Mouse (Mus musculus) A20 (cell line): Measurements from ENCODE around the gene Rnf225.
"Not testable (repeated sequence)": the region's sequence is repeated elsewhere in the genome, so short reads cannot be mapped to it uniquely, and the experiment has no call there.

Experiments used
- DNase-seq: peaks from one replicate; pipeline ENCODE4 v3.0.0-alpha.2; 2011; ENCODE audit warnings: low read depth, low spot score

Gene Rnf225

DNA sequence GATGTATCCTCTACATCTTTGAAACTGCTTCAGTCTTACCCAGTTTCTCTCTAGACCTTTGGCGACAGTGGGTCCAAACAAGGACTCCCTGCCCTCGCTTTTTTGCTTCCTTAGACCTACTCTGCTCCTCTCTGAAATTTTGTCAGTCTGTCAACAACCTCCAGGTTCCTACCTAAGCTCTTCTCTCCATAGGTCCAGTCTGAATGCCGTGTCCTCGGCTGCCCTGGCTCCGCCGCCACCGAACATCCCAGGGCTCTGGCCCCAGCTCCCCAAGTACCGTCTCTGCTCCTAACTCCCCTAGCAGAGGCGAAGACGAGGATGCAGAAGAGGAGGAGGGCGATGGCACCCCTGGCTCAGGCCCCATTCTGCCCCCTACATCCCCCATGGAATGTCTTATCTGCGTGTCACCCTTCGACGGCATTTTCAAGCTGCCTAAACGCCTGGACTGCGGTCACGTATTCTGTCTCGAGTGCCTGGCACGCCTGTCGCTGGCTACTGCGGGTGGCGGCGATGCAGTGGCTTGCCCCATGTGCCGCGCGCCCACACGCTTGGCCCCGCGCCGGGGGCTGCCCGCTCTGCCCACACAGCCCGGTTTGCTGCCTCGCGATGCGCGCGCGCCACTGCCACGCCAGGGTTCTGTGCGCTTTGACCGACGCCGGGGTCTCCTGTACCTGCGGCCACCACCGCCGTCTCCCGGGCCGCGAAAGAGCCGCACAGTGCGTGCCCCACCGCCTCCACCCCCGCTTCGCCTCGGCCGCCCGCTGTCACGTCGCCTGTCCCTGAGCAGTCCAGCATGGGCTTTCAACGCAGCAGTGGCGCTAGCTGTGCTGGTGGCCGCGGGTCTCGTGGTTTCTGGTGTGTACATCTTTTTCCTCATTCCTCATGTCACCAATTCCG lies 725 bp downstream of the Rnf225 start:
- DNase-seq: peak; percentile 24

DNA sequence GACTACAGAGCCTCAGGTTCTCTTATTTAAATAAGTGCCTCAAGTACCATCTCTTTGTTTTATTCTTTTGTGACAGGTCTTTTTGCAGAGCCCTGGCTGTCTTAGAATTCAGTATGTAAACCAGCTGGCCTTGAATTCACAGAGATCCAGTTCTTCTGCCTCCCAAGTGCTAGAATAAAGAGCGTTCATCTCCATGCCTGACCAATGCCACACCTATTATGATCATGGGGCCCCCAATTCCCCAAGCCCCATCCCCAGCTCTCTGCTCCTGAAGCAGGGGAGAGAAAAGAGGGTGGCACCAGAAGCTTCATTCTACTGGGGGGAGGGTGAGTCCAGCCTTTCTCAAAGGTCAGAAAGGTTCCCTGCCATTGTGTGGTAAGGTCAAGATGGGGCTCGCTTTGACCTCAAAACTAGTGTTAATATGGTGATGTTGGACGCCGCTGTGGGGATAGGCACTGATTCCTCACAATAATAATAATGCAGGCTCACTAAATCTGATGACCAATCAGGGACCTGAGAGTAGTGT lies 6.5 kb downstream of the Rnf225 start:
- no peak for DNase-seq

DNA sequence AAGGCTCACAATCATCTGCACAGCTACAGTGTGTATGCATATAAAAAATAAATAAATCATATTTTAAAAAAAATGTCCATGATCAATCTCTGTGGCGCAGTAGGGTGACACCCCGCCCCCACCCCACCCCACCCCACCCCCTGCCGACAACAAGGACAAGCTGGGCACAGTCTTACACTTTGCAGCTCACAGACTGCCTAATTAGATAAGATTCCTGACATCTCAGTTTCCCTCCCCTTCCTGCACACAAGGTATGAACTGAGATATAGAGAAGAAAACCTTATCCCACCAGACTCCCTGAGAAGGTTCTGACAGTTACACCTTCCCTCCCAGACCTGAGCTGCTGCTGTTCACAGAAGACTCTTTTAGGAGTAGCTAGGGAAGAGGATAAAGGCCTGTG lies 7.6 kb downstream of the Rnf225 start:
- no peak for DNase-seq

DNA sequence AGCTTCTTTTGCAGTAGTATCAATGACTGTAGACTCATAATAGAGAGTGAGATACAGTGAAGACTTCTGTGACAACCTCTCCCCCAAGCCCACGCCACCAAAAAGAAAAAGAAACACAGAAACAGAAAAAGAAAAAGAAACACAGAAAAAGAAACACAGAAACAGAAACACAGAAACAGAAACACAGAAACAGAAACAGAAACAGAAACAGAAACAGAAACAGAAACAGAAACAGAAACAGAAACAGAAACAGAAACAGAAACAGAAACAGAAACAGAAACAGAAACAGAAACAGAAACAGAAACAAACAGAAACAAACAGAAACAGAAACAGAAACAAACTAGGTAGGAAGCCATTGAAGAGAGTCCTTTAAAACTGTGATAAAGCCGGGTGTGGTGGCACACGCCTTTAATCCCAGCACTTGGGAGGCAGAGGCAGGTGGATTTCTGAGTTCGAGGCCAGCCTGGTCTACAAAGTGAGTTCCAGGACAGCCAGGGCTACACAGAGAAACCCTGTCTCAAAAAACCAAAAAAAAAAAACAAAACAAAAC lies 10.1 kb downstream of the Rnf225 start:
- DNase-seq: not testable (repeated sequence)

DNA sequence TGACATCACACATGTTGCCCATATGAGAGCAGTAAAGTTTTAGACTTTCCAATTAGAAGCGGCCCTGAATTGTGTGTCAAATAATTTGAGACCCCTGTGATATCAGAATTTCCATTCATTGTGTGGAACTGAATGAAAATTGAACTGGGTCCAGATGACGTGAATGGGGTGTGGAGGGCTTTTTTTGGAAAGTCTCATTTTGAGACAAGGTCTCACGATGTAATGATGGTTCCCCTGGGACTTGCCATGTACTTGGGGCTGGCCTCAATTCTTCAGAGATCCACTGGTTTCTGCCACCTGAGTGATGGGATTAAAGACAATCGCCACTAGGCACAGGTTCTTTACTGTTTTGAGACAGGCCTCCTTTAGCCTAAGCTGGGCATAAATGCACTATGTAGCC lies 13.4 kb downstream of the Rnf225 start:
- DNase-seq: no peak

DNA sequence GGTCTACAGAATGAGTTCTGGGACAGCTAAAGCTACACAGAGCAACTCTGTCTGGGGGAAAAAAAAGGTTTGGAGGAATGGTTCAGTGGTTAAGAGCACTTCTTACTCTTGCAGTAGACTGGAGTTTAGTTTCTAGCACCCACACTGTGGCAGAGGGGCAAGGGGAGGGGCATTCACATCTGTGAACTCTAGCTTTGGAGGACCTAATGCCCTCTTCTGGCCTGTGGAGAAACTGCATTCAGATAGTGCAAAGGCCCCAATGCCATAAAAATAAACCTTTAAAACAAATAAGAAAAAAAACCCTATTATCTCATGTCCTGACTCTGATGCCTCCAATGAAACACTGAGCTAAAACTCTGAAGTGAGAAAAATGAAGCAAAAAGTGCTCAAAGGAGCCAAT lies 16.3 kb downstream of the Rnf225 start:
- DNase-seq: peak; percentile 71

DNA sequence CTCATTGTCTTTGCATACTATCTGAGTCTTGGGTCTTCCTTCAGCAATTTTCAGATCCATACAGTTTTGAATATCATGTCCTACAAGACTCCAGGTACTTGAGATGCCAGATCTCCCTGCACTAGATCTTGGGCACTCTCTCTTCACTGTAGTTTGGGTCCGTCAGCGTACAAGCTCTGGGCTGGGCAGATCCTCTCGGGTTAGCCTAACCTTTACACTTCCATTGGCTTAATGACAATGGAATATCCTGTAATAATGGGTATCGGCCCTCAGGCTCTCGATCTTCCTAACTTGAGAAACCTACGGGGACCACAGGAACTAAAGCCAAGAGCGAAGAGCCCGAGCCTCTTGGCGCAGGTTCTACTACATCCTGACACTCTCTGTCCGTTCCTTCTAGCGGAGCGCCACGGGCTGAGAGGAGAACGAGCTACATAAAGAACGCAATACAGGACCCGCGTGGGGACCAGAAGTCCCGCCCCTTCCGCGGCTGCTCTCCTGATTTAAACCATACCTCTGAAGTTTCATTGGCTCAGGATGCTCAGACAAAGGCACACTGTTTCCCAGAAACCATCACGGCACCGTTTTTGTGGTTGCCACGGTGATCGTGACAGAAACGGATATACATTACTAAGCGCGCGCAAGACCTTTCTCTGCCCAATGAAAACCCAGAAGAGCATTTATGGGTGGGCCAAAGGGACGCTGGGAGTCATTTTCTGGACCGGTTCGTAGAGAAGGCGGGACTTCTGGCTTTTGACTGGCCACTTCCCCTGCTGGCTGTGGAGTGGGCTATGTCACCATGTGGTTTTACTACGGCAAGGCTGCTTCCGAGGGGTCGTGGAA lies 22.0 kb downstream of the Rnf225 start:
- DNase-seq: peak; percentile 96

DNA sequence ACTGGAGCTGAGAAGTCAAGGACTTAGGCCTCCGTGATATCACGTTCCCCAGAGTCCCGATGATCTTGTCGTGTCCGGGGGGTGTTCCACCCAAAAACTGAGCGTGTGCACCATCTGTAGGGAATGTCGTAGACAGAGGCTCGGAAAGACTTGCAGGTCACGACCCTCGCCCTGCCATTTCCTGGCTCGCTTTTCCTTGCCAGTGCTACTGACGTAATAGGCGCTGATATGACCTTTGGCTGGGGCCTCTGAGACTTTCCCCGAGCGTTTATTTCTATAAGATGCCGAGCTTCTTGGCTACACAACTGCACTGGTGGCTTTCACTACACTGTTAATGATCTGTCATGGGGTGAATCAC lies 22.6 kb downstream of the Rnf225 start:
- no peak for DNase-seq

DNA sequence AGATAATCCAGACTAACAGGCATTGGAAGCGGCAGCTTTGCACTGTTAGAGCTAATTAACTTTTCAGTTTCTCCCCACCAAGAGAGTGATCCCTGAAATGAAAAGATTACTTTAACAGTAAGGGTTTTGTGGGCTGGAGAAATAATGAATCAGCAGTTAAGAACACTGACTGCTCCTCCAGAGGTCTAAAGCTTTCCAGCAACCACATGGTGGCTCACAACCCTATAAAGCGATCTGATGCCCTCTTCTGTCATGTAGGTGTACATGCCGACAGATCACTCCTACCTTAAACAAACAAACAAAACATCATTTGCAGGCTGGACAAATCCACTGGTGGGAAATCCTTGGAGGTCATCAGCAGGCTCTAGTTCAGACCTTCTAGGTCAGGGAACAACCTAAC lies 27.7 kb downstream of the Rnf225 start:
- peak; percentile 42 for DNase-seq

DNA sequence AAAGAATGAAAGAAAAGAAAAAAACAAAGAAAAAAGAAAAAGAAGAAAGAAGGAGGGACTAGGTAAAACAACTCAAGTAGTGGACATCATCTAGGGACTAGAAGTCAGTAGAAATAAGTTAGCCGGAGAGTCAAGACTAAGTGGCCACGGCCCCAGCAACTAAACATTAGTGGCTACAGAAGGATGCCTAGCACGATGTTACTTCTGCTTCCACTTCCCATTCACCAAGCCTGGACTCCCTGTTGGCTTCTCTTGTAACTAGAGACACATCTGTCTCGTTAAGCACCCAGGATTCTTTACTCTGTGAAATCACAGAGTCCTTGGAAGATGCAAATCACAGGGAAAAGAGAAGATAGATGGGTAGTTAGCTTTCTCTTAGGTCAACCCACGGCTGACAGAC lies 30.3 kb downstream of the Rnf225 start:
- no peak for DNase-seq

DNA sequence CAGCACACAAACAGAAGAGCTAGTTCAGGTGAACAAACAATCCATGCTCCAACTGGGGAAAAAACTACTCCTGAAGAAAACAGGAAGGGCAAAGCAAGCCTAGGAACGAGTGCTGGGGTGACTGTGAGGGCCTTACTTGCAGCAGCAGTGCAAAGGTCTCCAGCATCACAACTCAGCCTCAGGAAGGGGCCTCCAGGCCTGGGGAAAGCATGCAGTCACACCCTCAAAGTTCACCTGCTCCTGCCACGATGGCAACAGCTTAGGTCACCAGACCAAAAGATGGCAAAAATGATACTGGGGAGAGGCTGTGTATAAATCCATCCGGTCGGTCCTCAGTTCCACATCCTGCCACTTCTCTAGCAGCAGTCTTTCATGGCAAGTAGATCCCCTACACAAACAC lies 31.7 kb downstream of the Rnf225 start:
- no peak for DNase-seq

DNA sequence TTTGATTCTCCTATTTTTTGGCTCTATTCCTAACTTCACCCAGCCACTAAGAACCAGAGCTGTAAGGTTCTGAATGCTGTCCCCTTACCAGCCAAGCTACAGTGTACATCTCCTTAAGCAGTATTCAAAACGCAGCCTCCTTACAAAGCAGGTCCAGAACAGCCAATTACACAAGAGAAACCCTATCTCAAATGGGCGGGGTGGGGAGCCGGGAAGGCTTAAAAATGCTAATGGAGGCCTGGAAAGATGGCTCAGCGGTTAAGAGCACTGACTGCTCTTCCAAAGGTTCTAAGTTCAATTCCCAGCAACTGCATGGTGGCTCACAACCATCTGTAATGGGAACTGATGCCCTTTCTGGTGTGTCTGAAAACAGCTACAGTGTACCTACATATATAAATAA lies 32.5 kb downstream of the Rnf225 start:
- no peak for DNase-seq

DNA sequence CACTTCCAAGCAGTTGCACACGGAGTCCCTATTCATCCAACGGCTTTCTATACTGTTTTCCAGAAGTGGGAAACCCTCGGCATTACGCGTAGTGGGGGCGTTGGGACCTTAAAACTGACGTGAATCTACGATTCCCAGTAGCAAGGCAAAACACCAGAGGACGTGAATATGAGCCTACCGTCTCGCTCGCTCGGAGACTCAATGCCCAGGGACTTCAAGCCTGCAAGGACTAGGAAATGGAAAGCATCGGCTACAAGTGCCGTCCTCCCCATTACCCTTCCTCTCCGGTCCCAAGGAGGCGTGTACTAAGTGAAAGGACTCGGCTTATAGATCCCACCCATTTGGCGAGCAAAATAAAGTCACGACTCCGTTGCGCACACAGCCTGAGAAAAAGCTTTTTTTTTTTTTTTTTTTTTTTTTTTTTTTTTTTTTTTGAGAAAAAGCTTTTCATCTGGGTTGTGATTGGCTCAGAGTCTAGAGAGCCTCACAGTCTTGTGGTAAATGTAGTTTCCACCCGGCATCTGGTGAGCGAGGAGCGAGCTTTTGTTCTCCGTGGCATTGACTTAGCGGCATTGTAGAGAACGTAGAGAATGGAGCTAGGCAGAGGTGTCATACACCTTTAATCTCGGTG lies 34.4 kb downstream of the Rnf225 start:
- DNase-seq: peak; percentile 67

DNA sequence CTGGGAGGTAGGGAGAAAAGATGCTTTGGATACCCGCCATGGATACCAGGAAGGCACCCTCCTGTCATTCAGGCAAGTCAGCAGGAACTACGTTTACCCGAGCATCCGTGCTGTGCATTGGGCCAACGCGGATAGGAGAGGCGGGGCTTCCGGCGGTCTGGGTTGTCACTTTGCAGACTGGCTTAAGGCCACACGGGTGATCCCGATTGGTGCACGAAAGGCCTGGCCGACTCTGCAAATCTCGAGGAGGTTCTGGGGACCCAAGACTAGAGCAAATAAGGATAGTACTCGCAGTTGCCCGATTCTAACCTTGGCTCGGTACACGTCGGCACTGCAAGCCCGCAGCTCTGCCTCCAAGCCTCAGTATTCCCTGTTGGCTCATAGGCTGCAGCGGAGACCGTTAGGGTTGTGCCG lies 38.5 kb downstream of the Rnf225 start, which contains the start of gene Zfp324:
Gene Zfp324, plus strand, starts transcription at position 161 of the 414 bp plus-strand sequence.
- peak; percentile 92 for DNase-seq

DNA sequence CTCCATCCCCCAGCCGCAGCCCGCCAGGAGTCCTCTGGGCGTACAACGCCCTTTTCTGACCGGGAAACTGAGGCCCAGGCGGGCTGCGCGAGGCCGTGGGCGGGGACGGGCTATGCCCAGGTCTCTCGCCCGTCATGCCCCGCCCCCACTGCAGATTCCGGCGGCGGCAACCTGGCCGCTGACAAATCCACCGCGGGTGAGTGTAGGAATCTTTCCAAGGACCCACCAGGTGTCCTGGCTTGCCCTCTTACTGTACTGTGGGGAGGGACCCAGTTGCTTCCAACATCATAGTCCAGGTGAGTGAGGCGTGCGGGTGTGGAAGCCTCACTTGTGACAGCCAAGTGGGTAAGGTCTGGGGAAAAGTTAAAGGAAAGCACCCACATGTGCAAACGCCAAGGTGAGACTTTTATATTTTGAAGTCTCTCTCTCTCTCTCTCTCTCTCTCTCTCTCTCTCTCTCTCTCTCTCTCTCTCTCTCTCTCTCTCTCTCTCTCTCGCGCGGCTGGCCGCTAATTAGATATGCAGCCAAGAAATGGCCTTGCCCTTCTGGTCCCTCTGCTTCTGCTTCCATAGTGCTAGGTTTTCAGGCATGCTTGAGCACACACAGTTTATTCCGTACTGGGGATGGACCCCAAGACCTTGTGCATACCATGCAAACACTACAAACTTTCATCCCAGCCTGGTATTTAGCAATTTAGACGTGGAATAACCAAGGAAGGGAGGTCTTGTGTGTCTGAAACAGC lies 39.1 kb downstream of the Rnf225 start:
- peak; percentile 77 for DNase-seq

DNA sequence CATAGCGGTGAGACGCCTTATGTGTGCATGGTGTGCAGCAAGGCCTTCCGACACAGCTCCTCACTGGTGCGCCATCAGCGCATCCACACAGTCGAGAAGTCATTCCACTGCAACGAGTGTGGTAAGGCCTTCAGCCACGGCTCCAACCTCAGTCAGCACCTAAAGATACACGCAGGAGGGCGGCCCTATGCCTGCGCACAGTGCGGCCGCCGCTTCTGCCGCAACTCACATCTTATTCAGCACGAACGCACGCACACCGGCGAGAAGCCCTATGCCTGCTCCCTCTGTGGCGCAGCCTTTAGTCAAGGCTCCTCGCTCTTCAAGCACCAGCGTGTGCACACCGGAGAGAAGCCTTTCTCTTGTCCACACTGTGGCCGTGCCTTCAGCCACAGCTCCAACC lies 43.7 kb downstream of the Rnf225 start:
- no peak for DNase-seq

DNA sequence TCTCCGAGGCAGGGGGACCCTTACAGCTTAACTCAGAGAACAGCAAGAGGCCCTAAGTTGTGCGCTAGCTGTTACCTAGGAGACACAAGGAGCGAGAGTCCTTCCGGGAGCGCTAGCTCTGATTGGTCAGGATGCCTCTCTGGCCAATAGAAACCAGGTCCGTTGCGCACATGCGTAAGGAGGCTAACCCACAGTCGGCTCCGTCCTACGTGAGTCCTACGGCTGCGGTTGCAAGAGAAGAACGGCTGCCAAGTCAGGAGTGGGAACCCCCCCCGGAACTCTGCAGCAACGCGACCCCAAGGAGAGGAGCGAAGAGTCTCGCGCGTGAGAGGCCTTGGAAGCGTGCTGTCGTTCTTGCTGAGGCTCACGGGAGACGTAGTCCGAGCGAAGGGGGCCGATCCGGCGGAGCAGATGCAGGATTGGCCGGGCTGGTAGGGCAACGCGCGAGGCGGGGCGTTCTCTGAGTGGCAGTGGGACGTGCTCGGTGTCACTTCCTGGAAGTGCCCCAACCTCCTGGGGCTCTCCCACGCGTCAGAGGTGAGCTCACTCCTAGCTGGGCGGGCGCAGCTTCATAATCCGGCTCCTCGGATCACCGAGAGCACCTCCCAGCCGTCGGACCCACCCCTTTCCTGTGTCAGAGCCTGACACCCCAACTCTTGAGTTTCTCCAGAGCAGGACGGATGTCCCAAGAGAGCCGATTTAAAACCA lies 50.6 kb downstream of the Rnf225 start, which contains the start of gene Zfp446:
Gene Zfp446, plus strand, starts transcription at position 167 of the 708 bp plus-strand sequence.
- peak; percentile 99 for DNase-seq

DNA sequence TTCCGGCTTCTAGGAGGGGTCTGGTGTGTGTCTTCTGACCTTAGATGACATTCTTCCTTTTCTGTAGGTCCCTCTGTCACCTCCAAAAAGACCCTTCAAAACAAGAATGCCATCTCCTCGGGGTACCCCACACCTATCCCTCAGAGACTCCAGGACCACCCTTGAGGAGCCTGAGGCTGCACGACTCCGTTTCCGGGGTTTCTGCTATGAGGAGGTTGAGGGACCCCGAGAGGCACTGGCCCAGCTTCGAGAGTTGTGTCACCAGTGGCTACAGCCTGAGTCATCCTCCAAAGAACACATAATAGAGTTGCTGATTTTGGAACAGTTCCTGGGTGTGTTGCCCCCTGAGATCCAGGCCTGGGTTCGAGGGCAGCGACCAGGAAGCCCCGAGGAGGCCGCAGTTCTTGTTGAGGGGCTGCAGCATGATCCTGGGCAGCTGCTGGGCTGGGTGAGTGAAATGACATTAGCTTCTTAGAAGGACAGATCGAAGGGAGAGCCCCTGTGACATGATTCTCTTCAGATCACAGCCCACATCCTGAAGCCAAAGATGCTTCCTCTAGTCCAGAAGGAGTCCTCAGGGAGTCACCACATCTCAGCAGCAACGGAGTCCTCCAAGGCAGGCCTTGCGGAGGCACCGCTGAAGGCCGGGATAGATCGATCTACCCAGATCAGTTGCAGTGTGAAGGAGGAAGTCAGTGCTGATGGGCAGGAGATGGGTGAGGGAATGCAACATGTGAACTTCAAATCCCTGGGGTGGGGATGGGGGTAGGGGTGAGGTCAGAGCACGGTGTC lies 51.9 kb downstream of the Rnf225 start:
- no peak for DNase-seq

DNA sequence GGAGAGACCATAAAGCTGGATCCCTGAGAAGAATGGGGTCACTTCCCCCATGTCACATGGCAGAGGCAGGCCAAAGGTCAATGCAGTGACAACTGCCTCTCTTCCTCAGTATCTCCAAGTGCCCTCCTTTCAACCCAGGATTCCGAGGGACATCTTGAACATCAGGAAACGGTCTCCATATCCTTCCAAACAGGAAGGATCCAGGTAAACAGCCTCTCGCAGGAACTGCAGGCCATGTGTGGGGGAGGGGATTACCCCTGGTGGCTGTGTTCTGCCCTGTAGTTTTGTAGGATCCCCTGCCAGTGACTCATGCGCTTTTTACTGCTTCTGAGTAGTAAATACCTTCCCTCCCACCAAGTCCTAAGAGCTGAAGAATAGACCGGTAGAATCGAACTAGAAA lies 52.6 kb downstream of the Rnf225 start:
- DNase-seq: no peak
